Mouse (Mus musculus) hindbrain, embryonic 16.5 days (tissue): Measurements from ENCODE around the gene Prps1l3. TPM values are rescaled to one million over a fixed set of nuclear protein-coding genes. Genes with fewer than 3 reads are reported as not detected.

Experiments
- polyA plus RNA-seq: library from polyadenylated mRNA; unstranded; fragments of >200 nt; fragmentation: Nextera tagmentation; extraction: Ambion mirVana; gene quantifications from 2 replicates; pipeline ENCODE4 v1.2.1, GENCODE M21; 2015

Prps1l3 gene
- polyA plus RNA-seq, 1 experiment from 2014 or later, result 23.2 TPM

Other genes with a start within 250 kb of the Prps1l3 start
- gene Slc25a21, start 32.9 kb upstream of the Prps1l3 start, polyA plus RNA-seq, result 0.10 and 0.20 TPM in 2 replicates
- gene Mipol1, start within 50 bp of the Prps1l3 start, polyA plus RNA-seq, result 5.2 and 5.6 TPM in 2 replicates